Mouse (Mus musculus) C2C12 (cell line): ENCODE results near the gene Pip5k1c. TPM values are rescaled to one million over a fixed set of nuclear protein-coding genes. Genes with fewer than 3 reads are reported as not detected.

Source experiments
- H3K27me3 ChIP-seq: one replicate; pipeline ENCODE4 v1.6.1; 2011; ENCODE audit not compliant: control insufficient read depth, insufficient read depth, insufficient read length
- H3K36me3 ChIP-seq: one replicate; pipeline ENCODE4 v1.6.1; 2011; ENCODE audit not compliant: control insufficient read depth, insufficient read depth
- H3K4me3 ChIP-seq: one replicate; pipeline ENCODE4 v1.5.1; 2011; ENCODE audit warnings: mild to moderate bottlenecking, control low read depth; ENCODE audit not compliant: poor library complexity, insufficient read depth, severe bottlenecking
- H3K79me2 ChIP-seq: one replicate; pipeline ENCODE4 v1.6.1; 2011; ENCODE audit not compliant: control insufficient read depth, insufficient read depth
- H3K79me3 ChIP-seq: one replicate; pipeline ENCODE4 v1.6.1; 2011; ENCODE audit warnings: low read depth, control low read depth
- H3ac ChIP-seq: one replicate; pipeline ENCODE3; 2011; ENCODE audit warnings: low read depth; ENCODE audit not compliant: control insufficient read depth, insufficient read length
- CEBPB ChIP-seq: IDR thresholded peaks from one replicate; pipeline ENCODE4 v1.6.1; 2011; ENCODE audit warnings: low read depth, mild to moderate bottlenecking, control low read depth, moderate library complexity
- CTCF ChIP-seq: IDR thresholded peaks from one replicate; pipeline ENCODE4 v1.5.1; 2011; ENCODE audit not compliant: control insufficient read depth, insufficient read depth, insufficient read length
- FOSL1 ChIP-seq: IDR thresholded peaks from one replicate; pipeline ENCODE4 v1.8.0; 2011; ENCODE audit warnings: mild to moderate bottlenecking, low read length; ENCODE audit not compliant: poor library complexity, insufficient read depth, severe bottlenecking
- MAX ChIP-seq: IDR thresholded peaks from one replicate; pipeline ENCODE4 v1.6.1; 2011; ENCODE audit warnings: mild to moderate bottlenecking, control low read depth
- MYOD1 ChIP-seq: IDR thresholded peaks from one replicate; pipeline ENCODE4 v1.6.1; 2011; ENCODE audit warnings: low read depth; ENCODE audit not compliant: control insufficient read depth, insufficient read length
- MYOG ChIP-seq: IDR thresholded peaks from one replicate; pipeline ENCODE4 v1.6.1; 2011; ENCODE audit not compliant: control insufficient read depth, insufficient read length; ENCODE audit errors: extremely low read depth
- USF1 ChIP-seq: IDR thresholded peaks from one replicate; pipeline ENCODE4 v1.6.1; 2011; ENCODE audit warnings: low read depth, mild to moderate bottlenecking, control low read depth, moderate library complexity
- polyA plus RNA-seq: library from polyadenylated mRNA; unstranded; fragments of >200 nt; fragmentation: generic; extraction: Trizol; gene quantifications from one replicate; pipeline ENCODE4 v1.2.1, GENCODE M21; 2012; ENCODE audit warnings: missing spikeins

Gene Pip5k1c
- polyA plus RNA-seq, 1 experiment: 33.3 TPM

- Histone ChIP-seq H3K4me3 (no peak overlapping the region), H3K79me3 (no peaks in the 10 kb centered on the region), H3ac (no peak overlapping the region), H3K27me3 (peaks cover 3% of the 10 kb centered on the region), H3K79me2 (no peaks in the 10 kb centered on the region), H3K36me3 (no peaks in the 10 kb centered on the region)
- no peak for TF ChIP-seq MYOD1
- no peak for TF ChIP-seq USF1
- TF ChIP-seq MYOG: no peak
- no peak for TF ChIP-seq FOSL1
- no peak for TF ChIP-seq CTCF
- no peak for TF ChIP-seq CEBPB
- no peak for TF ChIP-seq MAX
These were observed 43.3 kb upstream of the Pip5k1c start for GRCm38 (mm10) chr10:81249442-81249841.

- Histone ChIP-seq H3K79me3 (no peaks in the 10 kb centered on the region), H3K4me3 (no peak within 1 kb of the TSS), H3K36me3 (no peaks in the 10 kb centered on the region), H3K79me2 (no peaks in the 10 kb centered on the region), H3K27me3 (no peaks in the 10 kb centered on the region), H3ac (no peak within 1 kb of the TSS)
- TF ChIP-seq MAX: no peak
- TF ChIP-seq USF1: no peak
These were observed 40.0 kb upstream of the Pip5k1c start, which contains the start of gene Matk for GRCm38 (mm10) chr10:81252424-81253419. Matk (plus strand) TSS chr10:81252935.

- Histone ChIP-seq H3K79me3 (no peaks in the 10 kb centered on the region), H3K79me2 (no peaks in the 10 kb centered on the region), H3K4me3 (no peak overlapping the region), H3K27me3 (no peaks in the 10 kb centered on the region), H3K36me3 (no peaks in the 10 kb centered on the region), H3ac (no peak overlapping the region)
- TF ChIP-seq CTCF (no peak), MAX (no peak), MYOD1 (no peak), MYOG (no peak), CEBPB (no peak), FOSL1 (no peak), USF1 (no peak)
These were observed 37.9 kb upstream of the Pip5k1c start for GRCm38 (mm10) chr10:81254886-81255285.

GRCm38 (mm10) chr10:81257158-81258039, 35.4 kb upstream of the Pip5k1c start:
- Histone ChIP-seq H3K79me3 (no peaks in the 10 kb centered on the region), H3K36me3 (no peaks in the 10 kb centered on the region), H3K79me2 (no peaks in the 10 kb centered on the region), H3K4me3 (no peak overlapping the region), H3ac (no peak overlapping the region), H3K27me3 (no peaks in the 10 kb centered on the region)
- TF ChIP-seq MAX (no peak), USF1 (no peak), CEBPB (no peak), MYOD1 (no peak), CTCF (no peak), FOSL1 (no peak), MYOG (no peak)

GRCm38 (mm10) chr10:81259225-81259884, 33.4 kb upstream of the Pip5k1c start:
- TF ChIP-seq USF1 (no peak), MYOD1 (no peak), MYOG (no peak), CEBPB (no peak), FOSL1 (no peak)
- H3K79me2 ChIP-seq: peaks cover 1% of the 10 kb centered on the region
- H3ac ChIP-seq: no peak overlapping the region
- H3K36me3 ChIP-seq: peaks cover 15% of the 10 kb centered on the region
- H3K27me3 ChIP-seq: no peaks in the 10 kb centered on the region
- H3K4me3 ChIP-seq: no peak overlapping the region
- H3K79me3 ChIP-seq: no peaks in the 10 kb centered on the region
